Mouse (Mus musculus) C2C12 (cell line): ENCODE measurements around the gene Nebl. TPM values are rescaled to one million over a fixed set of nuclear protein-coding genes. Genes with fewer than 3 reads are reported as not detected.

Experiments
- H3K27me3 ChIP-seq: one replicate; pipeline ENCODE4 v1.6.1; 2011; ENCODE audit not compliant: control insufficient read depth, insufficient read depth, insufficient read length
- H3K36me3 ChIP-seq: one replicate; pipeline ENCODE4 v1.6.1; 2011; ENCODE audit not compliant: control insufficient read depth, insufficient read depth
- H3K4me3 ChIP-seq: one replicate; pipeline ENCODE4 v1.5.1; 2011; ENCODE audit warnings: mild to moderate bottlenecking, control low read depth; ENCODE audit not compliant: poor library complexity, insufficient read depth, severe bottlenecking
- H3K79me2 ChIP-seq: one replicate; pipeline ENCODE4 v1.6.1; 2011; ENCODE audit not compliant: control insufficient read depth, insufficient read depth
- H3K79me3 ChIP-seq: one replicate; pipeline ENCODE4 v1.6.1; 2011; ENCODE audit warnings: low read depth, control low read depth
- H3ac ChIP-seq: one replicate; pipeline ENCODE3; 2011; ENCODE audit warnings: low read depth; ENCODE audit not compliant: control insufficient read depth, insufficient read length
- CEBPB ChIP-seq: IDR thresholded peaks from one replicate; pipeline ENCODE4 v1.6.1; 2011; ENCODE audit warnings: low read depth, mild to moderate bottlenecking, control low read depth, moderate library complexity
- CTCF ChIP-seq: IDR thresholded peaks from one replicate; pipeline ENCODE4 v1.5.1; 2011; ENCODE audit not compliant: control insufficient read depth, insufficient read depth, insufficient read length
- FOSL1 ChIP-seq: IDR thresholded peaks from one replicate; pipeline ENCODE4 v1.8.0; 2011; ENCODE audit warnings: mild to moderate bottlenecking, low read length; ENCODE audit not compliant: poor library complexity, insufficient read depth, severe bottlenecking
- MAX ChIP-seq: IDR thresholded peaks from one replicate; pipeline ENCODE4 v1.6.1; 2011; ENCODE audit warnings: mild to moderate bottlenecking, control low read depth
- MYOD1 ChIP-seq: IDR thresholded peaks from one replicate; pipeline ENCODE4 v1.6.1; 2011; ENCODE audit warnings: low read depth; ENCODE audit not compliant: control insufficient read depth, insufficient read length
- MYOG ChIP-seq: IDR thresholded peaks from one replicate; pipeline ENCODE4 v1.6.1; 2011; ENCODE audit not compliant: control insufficient read depth, insufficient read length; ENCODE audit errors: extremely low read depth
- USF1 ChIP-seq: IDR thresholded peaks from one replicate; pipeline ENCODE4 v1.6.1; 2011; ENCODE audit warnings: low read depth, mild to moderate bottlenecking, control low read depth, moderate library complexity
- polyA plus RNA-seq: library from polyadenylated mRNA; unstranded; fragments of >200 nt; fragmentation: generic; extraction: Trizol; gene quantifications from one replicate; pipeline ENCODE4 v1.2.1, GENCODE M21; 2012; ENCODE audit warnings: missing spikeins

Nebl gene
- polyA plus RNA-seq, 1 experiment: 0.50 TPM

- Histone ChIP-seq H3K79me3 (no peaks in the 10 kb centered on the region), H3K27me3 (no peaks in the 10 kb centered on the region), H3ac (no peak overlapping the region), H3K4me3 (no peak overlapping the region), H3K79me2 (no peaks in the 10 kb centered on the region), H3K36me3 (no peaks in the 10 kb centered on the region)
- no peak for TF ChIP-seq FOSL1
- TF ChIP-seq CEBPB: no peak
- no peak for TF ChIP-seq MYOD1
- TF ChIP-seq MAX: no peak
- TF ChIP-seq MYOG: no peak
- no peak for TF ChIP-seq USF1
- no peak for TF ChIP-seq CTCF
Measured at GRCm38 (mm10) chr2:17558889-17559742, 172.1 kb downstream of the Nebl start.

GRCm38 (mm10) chr2:17549895-17550558, 181.2 kb downstream of the Nebl start:
- Histone ChIP-seq H3ac (no peak overlapping the region), H3K79me3 (no peaks in the 10 kb centered on the region), H3K36me3 (no peaks in the 10 kb centered on the region), H3K79me2 (no peaks in the 10 kb centered on the region), H3K27me3 (no peaks in the 10 kb centered on the region), H3K4me3 (no peak overlapping the region)
- no peak for TF ChIP-seq FOSL1
- TF ChIP-seq CEBPB: no peak
- TF ChIP-seq CTCF: no peak
- no peak for TF ChIP-seq MYOD1
- no peak for TF ChIP-seq MAX
- TF ChIP-seq USF1: no peak
- no peak for TF ChIP-seq MYOG

GRCm38 (mm10) chr2:17546354-17546948, 184.8 kb downstream of the Nebl start:
- TF ChIP-seq MYOD1 (no peak), USF1 (no peak), MAX (no peak)
- H3ac ChIP-seq: no peak overlapping the region

GRCm38 (mm10) chr2:17539737-17540136, 191.5 kb downstream of the Nebl start:
- TF ChIP-seq CEBPB (no peak), FOSL1 (no peak), MYOD1 (no peak), USF1 (no peak), CTCF (no peak), MAX (no peak), MYOG (no peak)
- Histone ChIP-seq H3K27me3 (no peaks in the 10 kb centered on the region), H3ac (no peak overlapping the region), H3K79me3 (no peaks in the 10 kb centered on the region), H3K79me2 (no peaks in the 10 kb centered on the region), H3K36me3 (no peaks in the 10 kb centered on the region), H3K4me3 (no peak overlapping the region)

More at GRCm38 (mm10) chr2:17546354-17546948, 184.8 kb downstream of the Nebl start:
- Histone ChIP-seq H3K79me3 (no peaks in the 10 kb centered on the region), H3K27me3 (no peaks in the 10 kb centered on the region), H3K36me3 (no peaks in the 10 kb centered on the region), H3K79me2 (no peaks in the 10 kb centered on the region), H3K4me3 (no peak overlapping the region)

GRCm38 (mm10) chr2:17538493-17538892, 192.8 kb downstream of the Nebl start:
- H3K4me3 ChIP-seq: no peak overlapping the region
- no peaks in the 10 kb centered on the region for H3K79me3 ChIP-seq
- no peaks in the 10 kb centered on the region for H3K27me3 ChIP-seq
- TF ChIP-seq MYOD1: no peak
- no peak for TF ChIP-seq MYOG
- no peak for TF ChIP-seq CTCF
- TF ChIP-seq USF1: no peak
- no peak for TF ChIP-seq MAX
- no peak for TF ChIP-seq FOSL1
- TF ChIP-seq CEBPB: no peak
- H3K79me2 ChIP-seq: no peaks in the 10 kb centered on the region
- H3K36me3 ChIP-seq: no peaks in the 10 kb centered on the region
- H3ac ChIP-seq: no peak overlapping the region
